Mouse (Mus musculus) hematopoietic multipotent progenitor cell, adult 10-12 weeks (in vitro differentiated cells): ENCODE data around the gene Myh11. TPM values are rescaled to one million over a fixed set of nuclear protein-coding genes. Genes with fewer than 3 reads are reported as not detected.

Experiments
- polyA plus RNA-seq: library from polyadenylated mRNA; stranded (reverse); fragments of >175 nt; gene quantifications from 2 replicates; pipeline ENCODE4 v1.2.3, GENCODE M21; 2012; ENCODE audit warnings: low replicate concordance

Gene Myh11
- polyA plus RNA-seq = 0.03 and 0.10 TPM in 2 replicates

DNA sequence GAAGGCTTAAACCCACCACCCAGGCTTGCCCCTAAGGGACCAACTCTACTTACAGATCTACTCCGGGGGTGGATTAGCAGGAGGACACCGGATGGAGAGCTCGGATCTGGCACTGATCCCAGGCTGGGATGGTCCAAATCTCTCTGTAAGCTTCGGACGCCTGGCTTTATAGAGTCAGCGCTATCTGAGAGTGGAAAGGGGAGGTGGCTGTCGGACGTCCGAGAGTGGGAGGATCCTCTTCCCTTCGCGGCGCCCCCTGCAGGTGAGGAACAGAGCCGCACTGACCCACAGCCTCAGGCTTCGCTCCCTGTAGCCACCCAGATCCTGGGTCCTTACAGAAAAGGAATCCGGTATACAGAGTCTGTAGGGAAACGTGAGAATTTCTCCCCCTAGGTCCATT lies at the start of gene Myh11:
Gene Myh11 (minus strand): TSS at position 150 of the 400 bp plus-strand sequence.

DNA sequence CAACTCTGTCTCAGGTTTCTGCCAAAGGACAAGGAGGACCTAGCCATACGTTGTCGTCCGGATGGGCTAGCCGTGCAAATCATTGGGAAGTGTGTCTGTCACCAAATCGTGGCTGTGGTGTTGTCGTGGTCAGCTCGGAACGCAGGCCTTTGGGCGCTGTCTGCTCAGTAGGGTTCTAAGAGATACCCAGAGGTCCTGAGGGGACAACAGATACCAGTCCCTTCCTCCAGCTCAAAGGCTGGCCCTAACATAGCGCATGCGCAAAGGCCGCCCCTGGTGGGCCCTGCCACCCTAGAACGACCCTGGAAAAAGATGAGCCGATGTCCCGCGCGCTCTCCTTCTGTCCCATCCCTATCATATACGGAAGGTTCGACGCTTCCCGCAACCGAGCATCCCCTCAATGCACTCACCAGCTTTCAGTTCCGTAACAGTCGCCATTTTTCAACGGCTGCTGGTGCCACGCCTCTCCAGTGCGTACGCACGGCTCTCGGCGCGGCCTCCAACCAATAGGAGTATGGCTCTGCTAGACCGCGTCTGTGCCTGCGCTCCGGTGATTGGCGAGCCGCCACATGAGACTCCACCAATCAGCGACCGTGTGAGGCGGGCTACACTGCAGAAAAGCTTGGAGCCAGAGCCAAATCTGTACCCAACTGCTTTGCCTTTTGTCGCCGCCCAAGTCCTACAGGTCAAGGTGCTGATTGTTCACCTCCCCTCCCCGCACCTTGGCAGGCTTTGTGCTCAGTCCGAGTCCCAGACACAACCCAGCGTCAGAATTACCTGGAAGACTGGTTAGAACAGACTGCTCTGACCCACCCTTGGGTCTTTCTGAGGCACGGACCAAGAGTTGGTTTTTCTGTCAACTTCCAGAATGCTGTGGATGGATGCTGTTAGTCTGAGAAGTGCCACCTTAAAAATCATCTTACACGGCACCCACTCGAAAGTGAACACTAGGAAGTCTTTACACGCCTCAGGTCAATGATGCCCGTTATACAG lies 26.0 kb upstream of the Myh11 start, which contains the start of gene Fopnl:
Gene Fopnl (minus strand): TSS at position 522 of the 993 bp plus-strand sequence.

DNA sequence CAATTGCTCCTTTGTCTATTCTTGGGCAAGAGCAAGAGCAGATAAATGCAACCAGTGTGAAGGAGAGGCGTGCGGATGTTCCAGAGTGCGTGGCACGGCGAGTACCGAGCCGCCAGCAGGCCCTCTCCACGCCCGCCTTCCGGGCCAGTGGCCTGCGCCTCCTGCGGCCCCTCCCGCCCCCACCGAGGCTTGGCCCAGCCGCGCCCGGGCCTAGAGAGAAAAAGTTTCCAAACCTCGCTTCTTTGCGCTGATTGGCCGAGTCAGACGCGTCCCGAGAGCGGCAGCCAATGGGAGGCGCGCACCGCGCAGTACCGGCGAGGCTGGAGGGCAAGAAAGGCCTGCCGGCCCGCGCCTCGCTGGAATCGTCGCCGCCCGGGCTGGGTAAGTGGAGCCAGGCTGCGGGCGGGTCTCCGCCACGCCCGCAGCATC lies 128.2 kb downstream of the Myh11 start, which contains the start of the genes Nde1 and Marf1:
Gene Nde1 (plus strand): TSS at position 288 of the 429 bp plus-strand sequence.
Gene Marf1 (minus strand): TSS at position 364 of the 429 bp plus-strand sequence.

Other genes with a start within 250 kb of the Myh11 start
- gene Nde1, start 128.1 kb downstream of the Myh11 start, polyA plus RNA-seq = 11.8 and 27.2 TPM in 2 replicates
- gene Marf1, start 128.0 kb downstream of the Myh11 start, polyA plus RNA-seq = 3.9 and 8.3 TPM in 2 replicates
- 6.4 and 9.4 TPM in 2 replicates for gene Fopnl, start 26.0 kb upstream of the Myh11 start, polyA plus RNA-seq
- 3.1 and 4.4 TPM in 2 replicates for gene Abcc1, start 70.2 kb upstream of the Myh11 start, polyA plus RNA-seq